In the genomic region with DNA sequence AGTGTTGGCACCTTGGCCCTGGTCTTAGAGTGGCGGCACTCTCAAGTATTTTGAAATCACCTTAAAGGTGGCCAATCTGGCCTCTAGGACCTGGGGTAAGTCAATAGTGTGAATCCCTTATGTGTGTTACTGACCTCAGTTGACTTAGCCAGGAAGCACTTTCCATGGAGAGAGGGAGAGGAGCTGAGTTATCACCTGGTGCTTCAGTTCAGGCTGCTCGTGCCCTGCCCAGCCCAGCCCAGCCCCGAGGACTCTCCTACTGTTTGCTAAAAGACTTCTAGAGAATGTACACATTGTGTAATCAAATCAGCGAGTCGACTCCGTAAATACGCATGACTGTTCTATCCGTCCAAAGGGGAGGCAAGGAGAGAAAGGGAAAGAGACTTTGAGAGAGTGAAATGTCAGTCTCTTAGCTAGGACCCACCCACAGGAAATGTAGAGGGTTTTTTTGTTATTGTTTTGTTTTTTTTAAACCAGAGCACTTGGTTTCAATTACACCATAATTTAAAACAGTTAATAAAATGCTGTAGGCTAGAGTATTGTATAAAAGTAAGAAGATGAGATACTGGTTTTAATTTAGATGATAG, we compare ENCODE assay signal across 18 mouse cellular contexts. TPM values are rescaled to one million over a fixed set of nuclear protein-coding genes. Genes with fewer than 3 reads are reported as not detected.
DNase-seq lines count a peak whose midpoint lies in the region; ATAC-seq lines count a peak whose summit lies in the region.
"Had no signal": no experiment of that assay in that cellular context is flagged by ENCODE, and none has a peak within 500 bp of the region (broad histone marks: within the 10 kb centered on the region; RNA-seq: fewer than 3 reads in every experiment).

No protein-coding gene starts in this region.

- H3K9me3 ChIP-seq in embryonic facial prominence, embryonic 13.5 days: no peaks in the 10 kb centered on the region
- H3K9me3 ChIP-seq in limb, embryonic 13.5 days: no peaks in the 10 kb centered on the region
- H3K9me3 ChIP-seq in stomach, embryonic 16.5 days (replicated peaks; ENCODE audit: control insufficient read depth, low read length): no peaks in the 10 kb centered on the region
- H3K9me3 ChIP-seq: megakaryocyte, embryonic 14.5 days had no signal

- peaks cover 91% of the 10 kb centered on the region for H3K4me1 ChIP-seq in embryonic facial prominence, embryonic 13.5 days
- H3K4me1 ChIP-seq in limb, embryonic 13.5 days: peaks cover 98% of the 10 kb centered on the region
- H3K4me1 ChIP-seq in stomach, embryonic 16.5 days (ENCODE audit: control insufficient read depth, insufficient read depth, low read length): peaks cover 38% of the 10 kb centered on the region
- H3K4me1 ChIP-seq: megakaryocyte, embryonic 14.5 days had no signal

- DNase-seq in lung, adult 18-20 months: peak; percentile 53 to 74
- no peak for DNase-seq in lung, postnatal 14 days
- DNase-seq in right cerebral cortex, postnatal 25 days: no peak
- no peak for DNase-seq in adrenal gland, adult 18-20 months (ENCODE audit: low spot score in 2 of 2)
- DNase-seq in layer of hippocampus, postnatal 25 days (ENCODE audit: extremely low spot score in 1 of 2, low spot score in 1 of 2): no peak
- DNase-seq: cerebellum, postnatal 14 days; forebrain, postnatal 0 days; heart, postnatal 14 days; kidney, adult 18-20 months; spleen, adult 18-20 months; thymus, adult 18-20 months had no signal

- no peaks in the 10 kb centered on the region for H3K27me3 ChIP-seq in embryonic facial prominence, embryonic 13.5 days
- H3K27me3 ChIP-seq in limb, embryonic 13.5 days: no peaks in the 10 kb centered on the region
- no peaks in the 10 kb centered on the region for H3K27me3 ChIP-seq in stomach, embryonic 16.5 days (ENCODE audit: control insufficient read depth, insufficient read depth, low read length)

- H3K4me3 ChIP-seq in embryonic facial prominence, embryonic 13.5 days: 0 out of 2 replicates have a peak overlapping the region, but pooled peaks have one; percentile 1
- no peak overlapping the region for H3K4me3 ChIP-seq in limb, embryonic 13.5 days
- H3K4me3 ChIP-seq in stomach, embryonic 16.5 days (replicated peaks; ENCODE audit: low read length): no peak overlapping the region
- H3K4me3 ChIP-seq: left cerebral cortex, adult 2 months; megakaryocyte, embryonic 14.5 days; myocyte had no signal

- 23% methylated on average over 8 of the region's 8 CpGs for WGBS in embryonic facial prominence, embryonic 13.5 days
- WGBS in limb, embryonic 13.5 days: 38% methylated on average over 8 of the region's 8 CpGs
- 31% methylated on average over 8 of the region's 8 CpGs for WGBS in stomach, embryonic 16.5 days

- H3K9ac ChIP-seq in embryonic facial prominence, embryonic 13.5 days: no peak overlapping the region
- no peak overlapping the region for H3K9ac ChIP-seq in limb, embryonic 13.5 days
- 0 out of 2 replicates have a peak overlapping the region, but pooled peaks have one; percentile 7 for H3K9ac ChIP-seq in stomach, embryonic 16.5 days (ENCODE audit: low read length)
- H3K9ac ChIP-seq: forebrain, postnatal 0 days had no signal

- ATAC-seq in embryonic facial prominence, embryonic 13.5 days (ENCODE audit: insufficient number of reproducible peaks, insufficient read depth, low FRiP score, low TSS enrichment, low read depth): no peak
- no peak for ATAC-seq in limb, embryonic 13.5 days (ENCODE audit: low FRiP score, low read depth)
- peak; percentile 80; the same call in 1 of the 2 replicates for ATAC-seq in stomach, embryonic 16.5 days (ENCODE audit: insufficient read depth, low FRiP score)
- ATAC-seq: forebrain, postnatal 0 days had no signal

- H3K27ac ChIP-seq in embryonic facial prominence, embryonic 13.5 days: peak overlapping the region; percentile 55; the same call in 1 of the 2 replicates
- H3K27ac ChIP-seq in limb, embryonic 13.5 days: no peak overlapping the region; the same call in 1 of the 2 replicates
- H3K27ac ChIP-seq in stomach, embryonic 16.5 days (ENCODE audit: low read length): peak overlapping the region; percentile 56; the same call in 1 of the 2 replicates
- H3K27ac ChIP-seq: left cerebral cortex, adult 2 months had no signal

- peak overlapping the region; percentile 46 for H3K4me2 ChIP-seq in embryonic facial prominence, embryonic 13.5 days
- H3K4me2 ChIP-seq in limb, embryonic 13.5 days (replicated peaks): peak overlapping the region; percentile 28
- H3K4me2 ChIP-seq in stomach, embryonic 16.5 days (ENCODE audit: low read depth, low read length): no peak overlapping the region
- H3K4me2 ChIP-seq: liver, embryonic 11.5 days had no signal

- H3K36me3 ChIP-seq in embryonic facial prominence, embryonic 13.5 days: no peaks in the 10 kb centered on the region
- no peaks in the 10 kb centered on the region for H3K36me3 ChIP-seq in limb, embryonic 13.5 days
- H3K36me3 ChIP-seq in stomach, embryonic 16.5 days (ENCODE audit: control insufficient read depth, insufficient read depth, low read length): no peaks in the 10 kb centered on the region

RNA-seq across cellular contexts. Expression of gene Igsf3, which starts 9.6 kb away (rescaled TPM):
- 95.5 and 104 TPM in 2 replicates for polyA plus RNA-seq in embryonic facial prominence, embryonic 13.5 days (2015; fragmentation: Nextera tagmentation; extraction: Ambion mirVana)
- 93.6 and 96.5 TPM in 2 replicates for polyA plus RNA-seq in limb, embryonic 13.5 days (2015; fragmentation: Nextera tagmentation; extraction: Ambion mirVana)
- polyA plus RNA-seq in stomach, embryonic 16.5 days (2015; fragmentation: Nextera tagmentation; extraction: Ambion mirVana): 35.3 and 36.7 TPM in 2 replicates
- total RNA-seq in adrenal gland, adult 18-20 months (2021): 1 to 10 TPM; 3.1 to 3.8 TPM
- 10 to 100 TPM; 18.8 to 24.3 TPM for total RNA-seq in layer of hippocampus, postnatal 25 days (2021)

Comparison
In these comparisons a context has a peak if more than half of its experiments do, and no peak if none do; other contexts are left out.
1. DNase-seq: peak in lung, adult 18-20 months (2 of 2); none in lung, postnatal 14 days (single experiment), right cerebral cortex, postnatal 25 days (single experiment), adrenal gland, adult 18-20 months (0 of 2) and layer of hippocampus, postnatal 25 days (0 of 2).